Mouse (Mus musculus): ENCODE data around the gene Als2cr12.
"Not testable (repeated sequence)": the region's sequence is repeated elsewhere in the genome, so short reads cannot be mapped to it uniquely, and the experiment has no call there.

Als2cr12 gene

DNA sequence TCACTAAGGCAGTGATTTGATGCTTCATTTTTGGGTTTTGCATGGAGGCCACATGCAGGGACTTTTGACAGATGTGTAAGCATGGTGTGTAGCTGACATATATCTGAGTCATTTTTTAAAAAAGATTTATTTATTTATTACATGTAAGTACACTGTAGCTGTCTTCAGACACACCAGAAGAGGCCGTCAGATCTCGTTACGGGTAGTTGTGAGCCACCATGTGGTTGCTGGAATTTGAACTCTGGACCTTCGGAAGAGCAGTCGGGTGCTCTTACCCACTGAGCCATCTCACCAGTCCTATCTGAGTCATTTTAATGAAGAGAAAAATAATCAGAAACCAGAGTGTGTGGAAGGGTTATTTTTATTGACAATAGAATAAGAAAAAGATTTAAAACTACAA is 86.2 kb downstream of the Als2cr12 start:
- DNase-seq: not testable (repeated sequence)

- DNase-seq: no peak
Measured at GRCm38 (mm10) chr1:58603738-58604137, 92.1 kb downstream of the Als2cr12 start.

DNA sequence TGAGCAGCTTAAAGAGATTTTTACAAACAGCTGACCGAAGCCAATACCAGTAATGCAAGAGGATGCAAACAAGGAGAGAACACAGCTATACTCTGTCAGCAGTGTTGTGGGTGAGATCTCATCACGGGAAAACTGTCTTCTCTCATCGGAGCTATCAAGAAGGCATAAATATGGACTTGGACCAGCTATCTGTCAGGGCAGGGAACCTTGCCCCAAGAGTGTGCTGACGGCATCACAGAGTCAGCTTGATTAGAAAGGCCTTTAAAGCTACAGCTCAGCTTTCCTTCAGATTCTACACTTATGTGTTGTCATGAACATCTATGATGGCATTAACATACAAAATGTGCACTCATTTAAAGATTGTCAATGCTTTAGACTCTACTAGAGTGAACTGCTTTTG is 93.1 kb downstream of the Als2cr12 start:
- no peak for DNase-seq
